Mouse (Mus musculus): ENCODE measurements around the gene Slit3.

GRCm38 (mm10) chr11:35507781-35508390 is 386.9 kb downstream of the Slit3 start:
- TF ChIP-seq ETS1 (IDR thresholded peaks at IDR 0.05; ENCODE audit: low read depth, low read length) (no peak), CTCF (IDR thresholded peaks at IDR 0.05 in 2 of 3, conservative IDR thresholded peaks at IDR 0.05 in 1 of 3; ENCODE audit: control insufficient read depth in 1 of 3, insufficient read depth in 1 of 3, low read depth in 2 of 3, low read length in 3 of 3, poor library complexity in 1 of 3, severe bottlenecking in 1 of 3) (no peak), GATA1 (IDR thresholded peaks at IDR 0.05; ENCODE audit: low read depth, low read length) (no peak), MYB (IDR thresholded peaks at IDR 0.05; ENCODE audit: low read depth, low read length) (no peak)

All from MEL (cell line).